Mouse (Mus musculus) CH12.LX (cell line): ENCODE measurements around the gene Gldc.
"Not testable (repeated sequence)": the region's sequence is repeated elsewhere in the genome, so short reads cannot be mapped to it uniquely, and the experiment has no call there.

Source experiments
- CHD2 ChIP-seq: IDR thresholded peaks from 2 replicates; pipeline ENCODE4 v1.6.1; 2011; ENCODE audit warnings: low read length, improper control_type of control experiment
- CTCF ChIP-seq, 2 experiments: IDR thresholded peaks in 1 of 2; conservative IDR thresholded peaks in 1 of 2; 2 replicates each; pipeline ENCODE4 v1.5.1; 2011 to 2012; ENCODE audit warnings: low read depth in 2 of 2, low read length in 2 of 2, improper control_type of control experiment in 1 of 2, inconsistent platforms in 1 of 2, mild to moderate bottlenecking in 1 of 2, moderate library complexity in 1 of 2
- E2F4 ChIP-seq: IDR thresholded peaks from 2 replicates; pipeline ENCODE4 v1.6.1; 2011; ENCODE audit warnings: low read depth, low read length, improper control_type of control experiment; ENCODE audit not compliant: insufficient replicate concordance
- EP300 ChIP-seq: IDR thresholded peaks from 2 replicates; pipeline ENCODE4 v1.6.1; 2011; ENCODE audit warnings: low read length, improper control_type of control experiment
- MAFK ChIP-seq: IDR thresholded peaks from 2 replicates; pipeline ENCODE4 v1.6.1; 2011; ENCODE audit warnings: low read length, improper control_type of control experiment; ENCODE audit not compliant: insufficient replicate concordance
- MAX ChIP-seq: IDR thresholded peaks from 2 replicates; pipeline ENCODE4 v1.6.1; 2011; ENCODE audit warnings: low read length, improper control_type of control experiment
- MAZ ChIP-seq: IDR thresholded peaks from 2 replicates; pipeline ENCODE4 v1.6.1; 2012; ENCODE audit warnings: low read depth, mild to moderate bottlenecking, inconsistent platforms, low read length, improper control_type of control experiment, moderate library complexity
- NELFE ChIP-seq: IDR thresholded peaks from 2 replicates; pipeline ENCODE4 v1.6.1; 2011; ENCODE audit warnings: low read depth, low read length, improper control_type of control experiment
- POLR2A ChIP-seq: IDR thresholded peaks from 2 replicates; pipeline ENCODE4 v1.6.1; 2011; ENCODE audit warnings: low read depth, mild to moderate bottlenecking, improper control_type of control experiment, low read length
- POLR2AphosphoS2 ChIP-seq: IDR thresholded peaks from 2 replicates; pipeline ENCODE4 v1.6.1; 2011; ENCODE audit warnings: low read depth, low read length, improper control_type of control experiment
- SIN3A ChIP-seq: IDR thresholded peaks from 2 replicates; pipeline ENCODE4 v1.6.1; 2012; ENCODE audit warnings: low read length, improper control_type of control experiment, inconsistent platforms
- TCF12 ChIP-seq: IDR thresholded peaks from 2 replicates; pipeline ENCODE4 v1.6.1; 2014; ENCODE audit warnings: low read depth, mild to moderate bottlenecking, inconsistent platforms, low read length, improper control_type of control experiment
- ZMIZ1 ChIP-seq: IDR thresholded peaks from 2 replicates; pipeline ENCODE4 v1.6.1; 2012; ENCODE audit warnings: low read depth, mild to moderate bottlenecking, inconsistent platforms, low read length, improper control_type of control experiment
- ZNF384 ChIP-seq: IDR thresholded peaks from 2 replicates; pipeline ENCODE4 v1.6.1; 2012; ENCODE audit warnings: low read depth, low read length, improper control_type of control experiment, inconsistent platforms

DNA sequence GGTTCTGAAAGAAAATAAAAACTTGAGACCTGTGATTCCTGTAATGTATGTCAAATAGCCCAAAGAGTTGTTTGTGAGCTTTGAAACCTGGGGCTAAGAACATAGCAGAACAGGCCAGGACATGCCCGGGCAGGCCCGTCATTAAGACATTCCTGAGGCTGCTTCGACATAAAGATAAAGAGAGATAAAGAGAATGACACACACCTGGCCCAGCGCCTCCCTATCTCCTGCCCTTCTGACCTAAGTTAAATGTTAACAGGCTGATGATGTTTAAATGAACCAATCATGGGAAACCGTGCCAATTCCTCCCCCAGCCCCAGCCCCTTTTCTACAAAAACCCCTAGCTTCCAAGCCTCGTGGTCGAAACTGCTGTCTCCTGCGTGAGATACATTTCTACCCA, 47.4 kb upstream of the Gldc start:
- not testable (repeated sequence) for TF ChIP-seq CTCF (conservative IDR thresholded peaks at IDR 0.05 in 1 of 2, IDR thresholded peaks at IDR 0.05 in 1 of 2; ENCODE audit: low read depth in 2 of 2, low read length in 2 of 2); EP300; ZMIZ1; POLR2AphosphoS2; POLR2A; SIN3A; E2F4; MAFK; ZNF384; MAX; MAZ; NELFE; CHD2; TCF12
